Mouse (Mus musculus): ENCODE data around the gene Pusl1. TPM values are rescaled to one million over a fixed set of nuclear protein-coding genes. Genes with fewer than 3 reads are reported as not detected.
A peak's percentile ranks its signal among the peaks of the same experiment; 100 is the strongest.

Pusl1 gene
- total and polyA plus RNA-seq, 3 experiments: 9.4 to 31.3 (median 10.1) TPM

GRCm38 (mm10) chr4:155847591-155848352, 43.8 kb downstream of the Pusl1 start:
- intact Hi-C loops (cut with DNase I): no loop called here
- H3K79me2 ChIP-seq (replicated peaks; ENCODE audit: control insufficient read depth, insufficient read depth, low read length): peaks cover 6% of the 10 kb centered on the region
- H3K4me1 ChIP-seq (ENCODE audit: control insufficient read depth, insufficient read depth, low read length): peaks cover 38% of the 10 kb centered on the region
- H3K9ac ChIP-seq (ENCODE audit: low read depth, low read length): peak overlapping the region; percentile 99
- peak in 1 of 2 experiments; percentile 65 for DNase-seq
- WGBS: 1% methylated on average over 61 of the region's 69 CpGs
- peak overlapping the region; percentile 75 for H3K27ac ChIP-seq
- peak overlapping the region; percentile 96 for H3K4me3 ChIP-seq
- TF ChIP-seq POLR2A (IDR thresholded peaks at IDR 0.05; ENCODE audit: insufficient read depth, low read depth, low read length): no peak
- TF ChIP-seq CTCF (IDR thresholded peaks at IDR 0.05): no peak
- TF ChIP-seq EP300 (IDR thresholded peaks at IDR 0.05; ENCODE audit: insufficient read depth, low read depth, low read length): no peak
- H3K27me3 ChIP-seq (ENCODE audit: control insufficient read depth, insufficient read depth, low read length): no peaks in the 10 kb centered on the region
- H3K36me3 ChIP-seq (ENCODE audit: control insufficient read depth, insufficient read depth, low read length): no peaks in the 10 kb centered on the region

- H3K79me2 ChIP-seq (replicated peaks; ENCODE audit: control insufficient read depth, insufficient read depth, low read length): peaks cover 6% of the 10 kb centered on the region
- TF ChIP-seq EP300 (IDR thresholded peaks at IDR 0.05; ENCODE audit: insufficient read depth, low read depth, low read length) (0 out of 2 replicates have a peak, but pooled peaks have one; percentile 33), POLR2A (IDR thresholded peaks at IDR 0.05; ENCODE audit: insufficient read depth, low read depth, low read length) (peak; percentile 95), CTCF (IDR thresholded peaks at IDR 0.05) (peak; percentile 64)
- WGBS: 2% methylated on average over 47 of the region's 65 CpGs
- H3K27me3 ChIP-seq (ENCODE audit: control insufficient read depth, insufficient read depth, low read length): no peaks in the 10 kb centered on the region
- H3K9ac ChIP-seq (ENCODE audit: low read depth, low read length): peak within 1 kb of the TSS; percentile 99
- intact Hi-C loops (cut with DNase I): no loop called here
- DNase-seq: peak; percentile 95 to 99
- peak within 1 kb of the TSS; percentile 96 for H3K4me3 ChIP-seq
- peak within 1 kb of the TSS; percentile 90 for H3K27ac ChIP-seq
- H3K36me3 ChIP-seq (ENCODE audit: control insufficient read depth, insufficient read depth, low read length): no peaks in the 10 kb centered on the region
- H3K4me1 ChIP-seq (ENCODE audit: control insufficient read depth, insufficient read depth, low read length): peaks cover 35% of the 10 kb centered on the region
These were observed 44.6 kb downstream of the Pusl1 start, which contains the start of gene Dvl1 for GRCm38 (mm10) chr4:155846871-155847578. Dvl1 (plus strand) TSS chr4:155847402.

- no peaks in the 10 kb centered on the region for H3K27me3 ChIP-seq (ENCODE audit: control insufficient read depth, insufficient read depth, low read length)
- H3K36me3 ChIP-seq (ENCODE audit: control insufficient read depth, insufficient read depth, low read length): no peaks in the 10 kb centered on the region
- H3K9ac ChIP-seq (ENCODE audit: low read depth, low read length): no peak overlapping the region
- no peak overlapping the region for H3K27ac ChIP-seq
- no peak for DNase-seq
- no peak for TF ChIP-seq POLR2A (IDR thresholded peaks at IDR 0.05; ENCODE audit: insufficient read depth, low read depth, low read length)
- no peak for TF ChIP-seq EP300 (IDR thresholded peaks at IDR 0.05; ENCODE audit: insufficient read depth, low read depth, low read length)
- no peak for TF ChIP-seq CTCF (IDR thresholded peaks at IDR 0.05)
- intact Hi-C loops (cut with DNase I): no loop called here
- H3K4me1 ChIP-seq (ENCODE audit: control insufficient read depth, insufficient read depth, low read length): peaks cover 18% of the 10 kb centered on the region
- WGBS: 71% methylated on average over 5 of the region's 5 CpGs
- H3K79me2 ChIP-seq (replicated peaks; ENCODE audit: control insufficient read depth, insufficient read depth, low read length): peaks cover 6% of the 10 kb centered on the region
- no peak overlapping the region for H3K4me3 ChIP-seq
These were observed 48.4 kb downstream of the Pusl1 start for GRCm38 (mm10) chr4:155843231-155843630.

- intact Hi-C loops (cut with DNase I): no loop called here
These were observed 49.8 kb downstream of the Pusl1 start for GRCm38 (mm10) chr4:155841651-155842270.

GRCm38 (mm10) chr4:155841003-155841454, 50.6 kb downstream of the Pusl1 start:
- H3K27ac ChIP-seq: peak overlapping the region; percentile 79
- peak overlapping the region; percentile 53 for H3K4me3 ChIP-seq
- intact Hi-C loops (cut with DNase I): no loop called here
- under 1% methylated on average over 32 of the region's 32 CpGs for WGBS
- TF ChIP-seq EP300 (IDR thresholded peaks at IDR 0.05; ENCODE audit: insufficient read depth, low read depth, low read length) (no peak), CTCF (IDR thresholded peaks at IDR 0.05) (peak; percentile 61), POLR2A (IDR thresholded peaks at IDR 0.05; ENCODE audit: insufficient read depth, low read depth, low read length) (peak; percentile 36; the same call in 1 of the 2 replicates)
- no peaks in the 10 kb centered on the region for H3K27me3 ChIP-seq (ENCODE audit: control insufficient read depth, insufficient read depth, low read length)
- peaks cover 19% of the 10 kb centered on the region for H3K4me1 ChIP-seq (ENCODE audit: control insufficient read depth, insufficient read depth, low read length)
- DNase-seq: peak; percentile 74 to 76
- H3K79me2 ChIP-seq (replicated peaks; ENCODE audit: control insufficient read depth, insufficient read depth, low read length): no peaks in the 10 kb centered on the region
- peak overlapping the region; percentile 80 for H3K9ac ChIP-seq (ENCODE audit: low read depth, low read length)
- H3K36me3 ChIP-seq (ENCODE audit: control insufficient read depth, insufficient read depth, low read length): no peaks in the 10 kb centered on the region

More at GRCm38 (mm10) chr4:155841651-155842270, 49.8 kb downstream of the Pusl1 start:
- WGBS: 65% methylated on average over 38 of the region's 38 CpGs
- no peaks in the 10 kb centered on the region for H3K79me2 ChIP-seq (replicated peaks; ENCODE audit: control insufficient read depth, insufficient read depth, low read length)
- no peak overlapping the region for H3K4me3 ChIP-seq
- no peak for TF ChIP-seq EP300 (IDR thresholded peaks at IDR 0.05; ENCODE audit: insufficient read depth, low read depth, low read length)
- no peak for TF ChIP-seq CTCF (IDR thresholded peaks at IDR 0.05)
- TF ChIP-seq POLR2A (IDR thresholded peaks at IDR 0.05; ENCODE audit: insufficient read depth, low read depth, low read length): no peak
- H3K36me3 ChIP-seq (ENCODE audit: control insufficient read depth, insufficient read depth, low read length): no peaks in the 10 kb centered on the region
- H3K27me3 ChIP-seq (ENCODE audit: control insufficient read depth, insufficient read depth, low read length): no peaks in the 10 kb centered on the region
- H3K4me1 ChIP-seq (ENCODE audit: control insufficient read depth, insufficient read depth, low read length): peaks cover 23% of the 10 kb centered on the region
- no peak overlapping the region for H3K27ac ChIP-seq
- no peak overlapping the region for H3K9ac ChIP-seq (ENCODE audit: low read depth, low read length)
- DNase-seq: peak; percentile 19 to 27
